ENCODE assay signal across 12 mouse cellular contexts in the genomic region with DNA sequence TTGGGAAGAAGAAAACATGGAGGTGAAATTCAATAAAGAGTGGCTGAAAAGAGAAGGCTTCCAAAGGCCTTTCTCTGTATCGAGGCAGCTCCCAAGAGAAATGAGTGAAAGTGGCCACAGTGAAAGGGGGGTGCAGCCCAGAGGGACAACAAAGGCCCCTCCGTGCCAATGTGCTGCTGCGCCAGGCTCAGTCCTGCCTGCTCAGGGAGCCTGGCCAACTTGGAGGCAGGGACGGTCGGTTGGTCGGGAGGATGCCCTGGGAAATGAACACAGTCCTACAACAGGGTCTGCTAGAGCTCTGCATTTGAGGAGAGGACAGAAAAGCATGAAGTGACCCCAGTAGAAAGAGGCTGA.
DNase-seq lines count a peak whose midpoint lies in the region; ATAC-seq lines count a peak whose summit lies in the region.
"Had no signal": no experiment of that assay in that cellular context is flagged by ENCODE, and none has a peak within 500 bp of the region (broad histone marks: within the 10 kb centered on the region; RNA-seq: fewer than 3 reads in every experiment).

No protein-coding gene starts in this region.

- no peak overlapping the region for H3K4me3 ChIP-seq in forebrain, embryonic 10.5 days
- no peak overlapping the region for H3K4me3 ChIP-seq in hindbrain, embryonic 14.5 days (replicated peaks; ENCODE audit: low read length)
- no peak overlapping the region for H3K4me3 ChIP-seq in midbrain, embryonic 16.5 days (ENCODE audit: low read depth, low read length)
- H3K4me3 ChIP-seq: layer of hippocampus, adult 2 months; liver, embryonic 12.5 days had no signal

- no peak overlapping the region for H3K9ac ChIP-seq in hindbrain, embryonic 14.5 days
- H3K9ac ChIP-seq in midbrain, embryonic 16.5 days (ENCODE audit: low read depth, low read length): no peak overlapping the region
- H3K9ac ChIP-seq: liver, embryonic 12.5 days had no signal

- H3K27ac ChIP-seq in forebrain, embryonic 10.5 days: peak overlapping the region; percentile 79
- H3K27ac ChIP-seq in hindbrain, embryonic 14.5 days: peak overlapping the region; percentile 38
- 0 out of 2 replicates have a peak overlapping the region, but pooled peaks have one; percentile 24 for H3K27ac ChIP-seq in midbrain, embryonic 16.5 days (ENCODE audit: low read length)
- H3K27ac ChIP-seq: layer of hippocampus, adult 2 months; liver, embryonic 12.5 days; macrophage had no signal

- peak; percentile 74 for ATAC-seq in hindbrain, embryonic 14.5 days (ENCODE audit: low FRiP score)
- peak; percentile 73 for ATAC-seq in midbrain, embryonic 16.5 days
- ATAC-seq: liver, embryonic 12.5 days had no signal

- peaks cover 28% of the 10 kb centered on the region for H3K4me1 ChIP-seq in forebrain, embryonic 10.5 days
- peaks cover 19% of the 10 kb centered on the region for H3K4me1 ChIP-seq in hindbrain, embryonic 14.5 days (replicated peaks; ENCODE audit: control insufficient read depth, insufficient read depth, low read length)
- H3K4me1 ChIP-seq in midbrain, embryonic 16.5 days (ENCODE audit: control insufficient read depth, insufficient read depth, low read length): peaks cover 8% of the 10 kb centered on the region; the same call in 1 of the 2 replicates

- H3K4me2 ChIP-seq in hindbrain, embryonic 14.5 days (replicated peaks): no peak overlapping the region
- no peak overlapping the region for H3K4me2 ChIP-seq in midbrain, embryonic 16.5 days (ENCODE audit: low read length)
- H3K4me2 ChIP-seq: liver, embryonic 12.5 days had no signal

- DNase-seq in gastrocnemius, postnatal 14 days: peak; percentile 26
- no peak for DNase-seq in gastrocnemius, postnatal 10 days
- no peak for DNase-seq in forebrain, embryonic 10.5 days (ENCODE audit: extremely low spot score, low spot score)
- peak; percentile 46 for DNase-seq in hindbrain, embryonic 14.5 days (ENCODE audit: low spot score)
- no peak for DNase-seq in lung, postnatal 4 days
- DNase-seq in kidney, adult 8-10 months: no peak
- DNase-seq in kidney, postnatal 25 days: no peak
- DNase-seq: heart, adult 11 months had no signal

- H3K36me3 ChIP-seq in forebrain, embryonic 10.5 days (replicated peaks): peaks cover 18% of the 10 kb centered on the region
- peaks cover 12% of the 10 kb centered on the region for H3K36me3 ChIP-seq in hindbrain, embryonic 14.5 days (replicated peaks; ENCODE audit: control insufficient read depth, insufficient read depth)
- H3K36me3 ChIP-seq in midbrain, embryonic 16.5 days (ENCODE audit: control insufficient read depth, insufficient read depth, low read length): peaks cover 10% of the 10 kb centered on the region

- no peaks in the 10 kb centered on the region for H3K9me3 ChIP-seq in forebrain, embryonic 10.5 days
- H3K9me3 ChIP-seq in hindbrain, embryonic 14.5 days (ENCODE audit: control insufficient read depth, low read length): no peaks in the 10 kb centered on the region
- no peaks in the 10 kb centered on the region for H3K9me3 ChIP-seq in midbrain, embryonic 16.5 days (replicated peaks; ENCODE audit: control insufficient read depth, low read length, poor library complexity, severe bottlenecking)
- H3K9me3 ChIP-seq: liver, embryonic 12.5 days had no signal

- 60% methylated on average over 6 of the region's 6 CpGs for WGBS in forebrain, embryonic 10.5 days
- 22% methylated on average over 6 of the region's 6 CpGs for WGBS in hindbrain, embryonic 14.5 days
- 33% methylated on average over 6 of the region's 6 CpGs for WGBS in midbrain, embryonic 16.5 days

- intact Hi-C loops in gastrocnemius, postnatal 14 days (cut with DNase I; ENCODE audit: low total_unique reads): no loop called here

- peaks cover 37% of the 10 kb centered on the region for H3K27me3 ChIP-seq in forebrain, embryonic 10.5 days (ENCODE audit: poor library complexity, severe bottlenecking)
- no peaks in the 10 kb centered on the region for H3K27me3 ChIP-seq in hindbrain, embryonic 14.5 days (ENCODE audit: control insufficient read depth, insufficient read depth, low read length)
- no peaks in the 10 kb centered on the region for H3K27me3 ChIP-seq in midbrain, embryonic 16.5 days (ENCODE audit: control insufficient read depth, insufficient read depth, low read depth, low read length)
- H3K27me3 ChIP-seq: liver, embryonic 12.5 days had no signal

Comparison
In these comparisons a context has a peak if more than half of its experiments do, and no peak if none do; other contexts are left out.
1. DNase-seq: peak in gastrocnemius, postnatal 14 days (single experiment) and hindbrain, embryonic 14.5 days (single experiment); none in gastrocnemius, postnatal 10 days (single experiment), forebrain, embryonic 10.5 days (single experiment), lung, postnatal 4 days (0 of 2), kidney, adult 8-10 months (0 of 2) and kidney, postnatal 25 days (0 of 2).
2. H3K27ac ChIP-seq: peak in every context shown above with its lines; median percentile 79 in forebrain, embryonic 10.5 days; 38 in hindbrain, embryonic 14.5 days; 24 in midbrain, embryonic 16.5 days.